Mouse (Mus musculus) liver, adult 2 months (tissue): ENCODE data around the gene 4930563M21Rik.

ENCODE experiments used
- CTCF ChIP-seq: fragments of 200-500 bp; IDR thresholded peaks from 2 replicates; pipeline ENCODE4 v1.5.1; 2011; ENCODE audit warnings: low read depth, low read length, control low read depth
- POLR2A ChIP-seq: fragments of 200-500 bp; IDR thresholded peaks from 2 replicates; pipeline ENCODE4 v1.6.1; 2011; ENCODE audit warnings: low read length, control low read depth; ENCODE audit not compliant: insufficient read depth; ENCODE audit errors: extremely low read depth

GRCm38 (mm10) chr9:56010450-56010849, at the start of gene 4930563M21Rik:
- TF ChIP-seq CTCF = no peak
- TF ChIP-seq POLR2A = no peak
